13 mouse cellular contexts compared by ENCODE assay signal in genomic region chr4:131749802-131750201, GRCm38 (mm10).
"Had no signal": no experiment of that assay in that cellular context is flagged by ENCODE, and none has a peak within 500 bp of the region (broad histone marks: within the 10 kb centered on the region; RNA-seq: fewer than 3 reads in every experiment).

No protein-coding gene starts in this region.

- H3K4me3 ChIP-seq: limb, embryonic 15.5 days; liver, embryonic 15.5 days; lung, embryonic 15.5 days; myocyte; neural tube, embryonic 15.5 days had no signal

- H3K4me1 ChIP-seq: liver, embryonic 15.5 days; lung, embryonic 15.5 days had no signal

- H3K36me3 ChIP-seq: limb, embryonic 15.5 days; liver, embryonic 15.5 days; lung, embryonic 15.5 days; neural tube, embryonic 15.5 days had no signal

- H3K9ac ChIP-seq: limb, embryonic 15.5 days; liver, embryonic 15.5 days; lung, embryonic 15.5 days; neural tube, embryonic 15.5 days had no signal

- H3K27ac ChIP-seq: limb, embryonic 15.5 days; liver, embryonic 15.5 days; lung, embryonic 15.5 days; neural tube, embryonic 15.5 days had no signal

- H3K4me2 ChIP-seq: limb, embryonic 15.5 days; liver, embryonic 15.5 days; lung, embryonic 15.5 days; neural tube, embryonic 15.5 days had no signal

- DNase-seq: kidney, adult 8-10 months; kidney, postnatal 36 days; layer of hippocampus, adult 9-11 months; layer of hippocampus, postnatal 36 days; midbrain, embryonic 14.5 days; right cerebral cortex, adult 18-20 months; right cerebral cortex, postnatal 25 days had no signal

- ATAC-seq: intestine, postnatal 0 days had no signal

- H3K9me3 ChIP-seq: limb, embryonic 15.5 days; liver, embryonic 15.5 days; lung, embryonic 15.5 days; neural tube, embryonic 15.5 days had no signal

- H3K27me3 ChIP-seq: limb, embryonic 15.5 days; liver, embryonic 15.5 days; lung, embryonic 15.5 days; neural tube, embryonic 15.5 days had no signal
